Mouse (Mus musculus) yolk sac, embryonic 10.5 days (tissue): ENCODE measurements around the gene Pitpna.

Experiments used
- DNase-seq: peaks from one replicate; pipeline ENCODE4 v3.0.0-alpha.2; 2017; ENCODE audit warnings: low spot score

The Pitpna gene

DNA sequence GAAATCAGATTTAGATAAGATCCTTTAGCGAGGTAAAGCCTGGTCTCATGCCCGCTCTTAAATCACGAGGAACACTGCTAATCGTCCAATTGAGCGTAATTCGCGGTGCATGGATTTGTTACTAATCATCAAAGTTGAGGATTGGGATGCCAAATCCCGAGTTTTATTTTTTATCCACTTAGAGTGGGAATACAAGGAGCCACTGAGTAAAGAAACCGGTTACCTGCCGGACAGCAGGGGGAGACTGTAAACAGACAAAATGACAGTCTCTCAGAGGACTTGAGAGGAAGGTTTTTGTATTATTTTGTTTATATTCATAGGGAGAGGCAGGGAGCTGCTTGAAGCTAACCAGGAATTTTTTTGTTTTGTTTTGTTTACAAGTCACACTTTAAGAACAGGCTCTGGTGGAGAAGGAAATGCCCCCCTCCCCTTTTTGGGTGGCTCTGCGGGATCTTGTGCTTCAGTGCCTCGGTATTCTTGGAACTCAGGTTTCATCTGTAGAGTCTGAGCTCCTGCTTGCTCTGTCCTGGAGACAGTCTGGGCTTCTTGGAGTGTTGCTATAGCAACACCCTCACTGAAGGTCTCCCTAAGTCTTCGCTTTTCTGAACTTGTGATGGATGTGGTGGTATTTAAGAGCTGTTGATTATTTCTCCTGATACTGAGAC lies 43.8 kb downstream of the Pitpna start:
- no peak for DNase-seq

- DNase-seq, result no peak
These were observed 45.0 kb downstream of the Pitpna start for GRCm38 (mm10) chr11:75632921-75633320.

GRCm38 (mm10) chr11:75634801-75635200 lies 46.9 kb downstream of the Pitpna start:
- no peak for DNase-seq

GRCm38 (mm10) chr11:75635315-75635714 lies 47.4 kb downstream of the Pitpna start:
- DNase-seq, result peak; percentile 69

DNA sequence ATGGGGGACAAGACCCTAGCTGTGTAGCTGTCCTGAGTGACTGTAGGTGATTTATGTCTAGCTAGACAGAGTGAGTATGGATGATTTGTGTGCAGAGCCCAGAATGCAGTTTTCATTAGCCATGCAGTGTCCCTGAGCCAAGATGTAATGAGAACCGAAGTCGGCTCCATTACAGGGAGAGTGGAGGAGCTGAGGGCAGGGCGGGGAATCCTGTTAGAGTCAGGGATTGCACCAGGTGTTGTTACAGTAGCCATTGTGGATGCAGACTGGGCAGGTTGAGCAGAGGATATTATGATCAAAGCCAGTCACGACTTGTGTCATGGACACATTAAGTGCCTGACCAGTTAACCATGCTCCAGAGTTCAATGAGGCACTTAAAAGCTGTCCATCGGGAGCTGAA lies 55.4 kb downstream of the Pitpna start:
- no peak for DNase-seq

DNA sequence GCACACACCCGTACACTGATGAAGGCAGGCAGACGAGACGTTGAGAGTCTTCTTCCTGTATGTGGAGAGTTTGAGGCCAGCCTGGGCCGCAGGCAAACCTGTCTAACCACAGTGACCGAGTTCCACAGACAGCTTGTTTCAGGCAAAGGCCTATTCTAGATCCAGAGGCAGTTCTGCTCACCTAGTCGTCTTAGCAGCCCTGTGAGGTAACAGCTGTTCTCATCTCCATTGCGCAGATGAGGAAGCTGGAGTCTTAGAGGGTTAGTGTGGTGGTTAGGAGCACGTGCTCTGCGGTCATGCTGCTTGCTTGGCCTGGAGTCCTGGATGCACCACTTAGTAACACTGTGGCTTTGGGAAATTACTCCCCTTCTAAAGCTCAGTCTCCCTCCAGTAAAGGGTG lies 56.8 kb downstream of the Pitpna start:
- no peak for DNase-seq

- DNase-seq, result no peak
These were observed 59.8 kb downstream of the Pitpna start for GRCm38 (mm10) chr11:75647681-75648211.

DNA sequence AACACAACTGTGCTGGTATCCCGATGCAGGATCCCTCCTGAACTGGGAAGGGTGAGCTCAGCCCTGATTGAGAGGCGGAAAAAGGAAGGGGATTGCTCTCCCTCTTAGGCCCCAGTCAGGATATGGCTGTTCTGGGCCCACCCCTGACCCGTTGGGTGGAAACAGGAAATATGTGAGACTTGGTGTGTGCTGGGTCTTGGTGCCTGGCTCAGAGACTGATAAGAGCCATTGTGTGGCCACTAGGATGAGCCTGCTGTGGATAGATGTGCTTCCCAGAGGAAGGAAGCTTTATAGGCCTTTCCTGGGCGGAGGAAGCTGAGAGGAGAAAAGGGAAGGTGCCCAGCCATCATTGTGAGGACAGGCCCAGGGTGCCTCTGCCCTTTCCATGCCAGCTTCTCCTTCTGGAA lies 61.3 kb downstream of the Pitpna start:
- no peak for DNase-seq

DNA sequence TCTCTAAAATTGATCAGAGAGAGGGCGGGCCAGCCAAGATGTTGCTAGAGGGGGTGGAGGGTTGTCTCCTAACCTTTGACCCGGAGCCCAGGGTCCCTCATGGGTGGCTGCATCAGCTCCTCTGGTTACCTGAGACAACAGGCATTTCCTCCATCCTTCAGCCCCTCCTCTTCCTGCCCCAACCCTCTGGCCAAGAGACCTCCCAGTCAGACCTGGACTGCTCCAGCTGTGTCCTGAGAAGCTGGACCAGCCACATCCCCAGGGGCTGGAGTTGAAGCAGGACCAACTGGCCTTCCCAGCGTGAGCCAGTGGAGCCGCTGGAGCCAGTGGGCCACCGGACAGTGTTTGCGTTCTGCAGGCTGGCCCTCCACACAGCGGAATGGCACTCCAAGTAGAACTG lies 62.4 kb downstream of the Pitpna start, which contains the start of gene Myo1c:
TSS of gene Myo1c (plus strand) at position 194 of the 400 bp plus-strand sequence.
- peak; percentile 86 for DNase-seq

- DNase-seq, result no peak
These were observed 63.1 kb downstream of the Pitpna start for GRCm38 (mm10) chr11:75650958-75651425.

DNA sequence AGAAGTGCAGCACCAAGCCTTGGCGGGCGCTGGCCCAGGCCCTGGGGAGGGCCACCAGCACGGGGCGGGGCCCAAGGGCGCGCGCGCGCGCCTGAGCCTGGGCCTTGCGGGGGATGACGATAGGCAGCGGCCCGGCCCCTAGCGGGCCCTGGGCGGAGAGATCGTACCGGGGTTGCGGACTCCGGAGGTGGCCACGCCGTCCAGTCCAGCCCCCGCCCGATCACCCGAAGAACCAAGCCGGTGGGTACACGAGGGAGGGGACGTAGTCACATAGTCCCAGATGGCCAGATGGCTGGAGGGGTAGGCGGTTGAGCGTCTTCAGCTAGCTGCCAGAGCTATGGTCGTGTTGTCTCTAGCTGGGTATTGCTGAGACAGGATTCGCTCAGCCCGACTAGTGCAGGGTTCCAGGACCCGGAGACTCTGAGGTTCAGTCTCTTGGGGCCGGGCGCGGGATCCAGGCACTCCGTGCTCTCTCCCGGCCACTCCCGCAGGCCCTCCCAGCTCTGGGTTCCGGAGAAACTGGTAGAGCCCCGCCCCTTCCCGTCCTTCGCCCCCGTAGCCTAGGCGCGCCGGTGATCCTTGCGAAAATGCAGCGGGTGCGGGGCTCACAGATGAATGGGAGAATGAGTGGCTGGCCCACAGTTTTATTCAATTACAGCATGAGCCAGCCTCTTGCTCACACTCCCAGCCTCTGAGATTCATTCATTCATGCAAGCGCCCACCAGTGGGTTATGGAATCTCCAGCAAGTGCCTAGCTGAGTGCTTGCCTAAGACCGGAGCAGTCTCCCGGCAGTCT lies 63.7 kb downstream of the Pitpna start:
- peak; percentile 84 for DNase-seq

DNA sequence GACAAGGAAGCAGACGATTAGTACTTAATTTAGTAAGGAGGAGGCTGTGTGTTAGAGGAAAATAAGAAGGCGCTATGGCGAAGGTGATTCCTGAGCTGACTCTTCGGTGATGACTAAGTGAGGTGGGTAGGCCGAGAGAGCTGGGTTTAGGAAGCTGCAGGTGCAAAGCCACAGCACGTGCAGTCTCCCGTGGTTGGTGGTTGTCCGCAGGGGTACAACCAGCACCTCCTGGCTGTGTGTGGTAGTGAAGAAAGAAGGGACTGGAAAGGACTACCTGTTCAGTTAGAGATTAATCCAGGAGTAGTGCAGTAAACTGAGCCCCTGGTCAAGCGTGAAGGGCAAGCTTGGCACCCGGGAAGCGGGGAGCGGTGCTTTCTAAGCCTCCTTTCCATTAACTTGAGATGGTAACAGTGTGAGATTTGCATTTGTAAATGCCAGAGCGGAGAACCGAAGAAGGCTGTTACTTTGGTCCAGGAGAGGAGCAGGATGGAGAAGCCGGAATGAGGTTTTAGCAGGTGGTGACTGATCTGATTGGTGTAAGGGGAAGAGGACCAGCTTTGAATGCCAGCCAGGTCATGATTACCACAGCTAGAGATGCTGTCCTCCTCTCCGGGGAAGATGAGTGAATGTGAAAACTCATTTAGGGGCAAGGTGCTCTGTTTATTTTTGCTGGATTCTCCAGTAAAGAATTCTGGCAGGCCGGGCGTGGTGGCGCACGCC lies 64.5 kb downstream of the Pitpna start:
- DNase-seq, result no peak

- peak; percentile 31 for DNase-seq
These were observed 65.2 kb downstream of the Pitpna start for GRCm38 (mm10) chr11:75652942-75653684.

DNA sequence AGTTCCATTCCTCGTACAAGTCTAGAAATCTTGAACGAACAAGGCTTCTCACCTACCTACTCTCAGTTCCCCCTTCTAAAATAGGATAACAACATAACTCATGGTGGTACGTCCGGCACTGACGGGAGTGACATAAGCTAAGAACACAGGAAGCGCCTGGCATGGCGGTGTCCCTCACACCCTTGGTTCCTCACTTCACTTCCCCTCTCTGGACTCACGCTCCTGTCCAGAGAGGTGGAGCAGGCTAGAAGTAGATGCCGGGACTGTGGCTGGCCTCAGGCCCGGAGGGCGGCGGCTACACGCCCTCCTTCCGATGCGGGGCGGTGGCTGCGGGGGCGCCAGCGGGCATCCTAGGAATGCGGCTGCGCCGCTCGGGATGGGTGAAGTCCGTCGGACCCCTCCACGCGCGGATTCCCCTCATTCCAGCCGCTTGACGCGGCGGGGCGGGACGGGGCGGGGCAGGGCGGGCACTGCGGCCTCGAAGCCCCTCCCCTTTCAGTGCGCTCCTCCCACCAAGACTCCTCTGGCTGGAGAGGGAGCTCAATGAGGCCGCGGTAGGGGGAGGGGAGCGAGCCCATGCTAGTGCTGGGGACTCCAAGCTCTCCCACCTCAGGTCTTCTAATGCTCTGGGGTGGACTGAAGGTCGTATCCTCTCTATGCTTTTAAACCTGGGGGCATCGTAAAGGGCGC lies 66.0 kb downstream of the Pitpna start:
- peak; percentile 94 for DNase-seq

DNA sequence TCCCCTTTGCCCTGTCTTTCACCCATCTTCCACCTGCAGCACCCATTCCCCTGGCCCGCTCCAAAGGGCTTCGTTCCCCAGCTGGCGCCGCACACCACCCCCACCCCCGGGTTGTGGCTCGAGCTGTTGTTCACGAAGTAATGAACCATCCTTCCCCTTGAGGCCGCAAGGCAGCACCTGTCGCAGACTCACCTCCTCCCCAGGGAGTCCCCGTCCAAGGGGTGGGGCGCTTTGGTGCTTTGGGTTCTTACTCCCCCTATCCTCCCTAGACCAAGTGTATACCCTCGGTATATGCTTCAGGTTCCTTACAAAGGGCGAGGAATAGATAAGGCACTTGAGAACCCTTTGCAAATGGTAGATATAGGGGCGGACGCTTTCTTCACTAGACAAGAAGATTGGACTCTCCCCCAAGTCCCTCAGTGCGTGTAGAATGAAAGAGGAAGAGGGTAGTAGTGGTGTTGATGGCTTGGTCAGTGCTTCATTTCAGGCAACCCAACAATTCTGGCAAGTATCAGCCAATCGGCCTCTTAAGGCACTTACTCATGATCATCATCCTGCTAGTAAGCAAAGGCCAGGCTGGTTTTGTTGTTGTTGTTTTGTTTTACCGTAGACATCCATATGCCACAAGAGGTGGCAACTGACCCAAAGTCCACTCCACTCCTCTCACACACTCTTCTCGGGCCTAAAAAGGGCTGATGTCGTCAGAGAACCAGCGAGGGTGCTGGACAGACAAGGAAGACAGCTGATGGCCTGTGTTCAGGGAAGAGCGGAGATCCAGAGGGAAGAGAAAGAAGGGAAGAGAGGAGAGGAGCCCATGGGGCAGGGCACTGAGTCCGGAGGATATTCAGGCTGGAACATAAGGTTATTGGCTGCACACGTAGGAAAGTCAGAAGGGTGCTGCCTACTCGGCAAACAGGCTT lies 66.8 kb downstream of the Pitpna start:
- DNase-seq, result no peak

GRCm38 (mm10) chr11:75655621-75656545 lies 68.0 kb downstream of the Pitpna start:
- DNase-seq, result peak; percentile 82

DNA sequence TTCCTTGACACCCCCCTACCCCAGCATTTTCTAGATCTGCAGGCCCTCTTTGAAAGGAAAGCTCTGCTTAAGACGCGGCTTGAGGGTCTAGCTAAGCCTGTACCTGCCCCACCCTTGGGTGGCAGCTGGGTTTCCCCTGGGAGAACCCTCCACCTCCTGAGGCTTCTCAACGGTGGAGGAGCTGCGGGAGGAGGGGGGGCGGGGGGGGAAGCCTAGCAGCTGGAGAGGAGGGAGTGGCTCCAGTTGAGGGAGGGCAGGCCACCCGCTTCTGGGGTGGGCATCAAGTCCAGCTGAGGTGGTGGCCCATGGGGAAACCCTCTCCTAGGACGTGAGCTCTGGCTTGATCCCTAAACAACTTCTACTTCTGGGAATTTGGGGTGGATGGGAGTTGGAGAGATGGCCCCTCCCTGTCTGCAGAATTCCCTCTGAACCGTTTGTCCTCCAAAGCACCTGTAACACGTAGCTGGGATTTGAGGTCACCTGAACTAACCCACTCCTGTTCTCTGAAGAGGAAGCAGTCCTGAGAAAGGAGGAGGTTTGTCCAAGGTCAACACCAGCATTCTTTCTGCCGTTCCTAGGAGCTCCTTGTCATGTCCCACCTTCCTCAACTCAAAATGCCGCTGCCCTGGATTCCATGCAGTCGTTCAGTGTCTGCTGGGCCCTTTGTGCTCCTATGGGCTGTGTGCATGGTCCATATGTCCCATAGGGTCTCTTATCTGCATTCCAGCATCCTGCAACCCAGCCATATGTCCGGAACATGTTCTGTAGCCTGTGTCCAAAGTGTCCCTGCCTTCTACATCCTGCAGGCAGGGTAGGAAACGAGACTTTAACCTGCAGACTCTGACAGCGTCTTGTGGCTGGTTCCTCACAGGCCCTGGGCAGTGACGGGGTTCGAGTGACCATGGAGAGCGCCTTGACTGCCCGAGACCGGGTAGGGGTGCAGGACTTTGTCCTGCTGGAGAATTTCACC lies 69.0 kb downstream of the Pitpna start:
- no peak for DNase-seq

- no peak for DNase-seq
These were observed 69.9 kb downstream of the Pitpna start for GRCm38 (mm10) chr11:75657841-75658240.
